Mouse (Mus musculus): ENCODE data around the gene Batf3. TPM values are rescaled to one million over a fixed set of nuclear protein-coding genes. Genes with fewer than 3 reads are reported as not detected.

Batf3 gene
- polyA plus RNA-seq, 1 experiment: 3.8 TPM

- 26% methylated on average over 8 of the region's 8 CpGs for WGBS
- no peak overlapping the region for H3K27ac ChIP-seq (ENCODE audit: control insufficient read depth, insufficient read depth, low read depth, low read length, poor library complexity)
- no peak overlapping the region for H3K4me3 ChIP-seq (replicated peaks; ENCODE audit: control insufficient read depth, low read depth, low read length)
- peaks cover 4% of the 10 kb centered on the region; the same call in 1 of the 2 replicates for H3K4me1 ChIP-seq (ENCODE audit: control insufficient read depth, insufficient read depth, low read length)
- no peak for TF ChIP-seq POLR2A (IDR thresholded peaks at IDR 0.05; ENCODE audit: borderline replicate concordance, control insufficient read depth, low read depth, low read length)
- no peak for TF ChIP-seq CTCF (IDR thresholded peaks at IDR 0.05; ENCODE audit: control insufficient read depth, insufficient read depth, low read length)
These were observed 53.4 kb downstream of the Batf3 start for GRCm38 (mm10) chr1:191150924-191151605.

- TF ChIP-seq POLR2A (IDR thresholded peaks at IDR 0.05; ENCODE audit: borderline replicate concordance, control insufficient read depth, low read depth, low read length): no peak
- peak; percentile 71 for TF ChIP-seq CTCF (IDR thresholded peaks at IDR 0.05; ENCODE audit: control insufficient read depth, insufficient read depth, low read length)
- no peak overlapping the region for H3K27ac ChIP-seq (ENCODE audit: control insufficient read depth, insufficient read depth, low read depth, low read length, poor library complexity)
- no peak overlapping the region for H3K4me3 ChIP-seq (replicated peaks; ENCODE audit: control insufficient read depth, low read depth, low read length)
- WGBS: 12% methylated on average over 4 of the region's 4 CpGs
- peaks cover 4% of the 10 kb centered on the region; the same call in 1 of the 2 replicates for H3K4me1 ChIP-seq (ENCODE audit: control insufficient read depth, insufficient read depth, low read length)
These were observed 55.4 kb downstream of the Batf3 start for GRCm38 (mm10) chr1:191153052-191153451.

GRCm38 (mm10) chr1:191154314-191154713, 56.7 kb downstream of the Batf3 start:
- WGBS: 43% methylated on average over 3 of the region's 3 CpGs
- Histone ChIP-seq H3K4me1 (ENCODE audit: control insufficient read depth, insufficient read depth, low read length) (peaks cover 4% of the 10 kb centered on the region; the same call in 1 of the 2 replicates), H3K27ac (ENCODE audit: control insufficient read depth, insufficient read depth, low read depth, low read length, poor library complexity) (no peak overlapping the region), H3K4me3 (replicated peaks; ENCODE audit: control insufficient read depth, low read depth, low read length) (no peak overlapping the region)
- no peak for TF ChIP-seq CTCF (IDR thresholded peaks at IDR 0.05; ENCODE audit: control insufficient read depth, insufficient read depth, low read length)
- TF ChIP-seq POLR2A (IDR thresholded peaks at IDR 0.05; ENCODE audit: borderline replicate concordance, control insufficient read depth, low read depth, low read length): no peak

Other genes with a start within 250 kb of the Batf3 start
- 4.9 and 8.9 TPM in 2 replicates for gene Rps6kc1, start 186.1 kb upstream of the Batf3 start, polyA plus RNA-seq (2011; ENCODE audit: insufficient read depth, insufficient read length, low replicate concordance, missing spikeins)
- gene Angel2, start 172.7 kb upstream of the Batf3 start, polyA plus RNA-seq (2011; ENCODE audit: insufficient read depth, insufficient read length, low replicate concordance, missing spikeins): 14.3 and 28.3 TPM in 2 replicates
- not detected in 2 replicates for gene Vash2, start 118.6 kb upstream of the Batf3 start, polyA plus RNA-seq (2011; ENCODE audit: insufficient read depth, insufficient read length, low replicate concordance, missing spikeins)
- 5.2 and 5.7 TPM in 2 replicates for gene Flvcr1, start 71.7 kb upstream of the Batf3 start, polyA plus RNA-seq (2011; ENCODE audit: insufficient read depth, insufficient read length, low replicate concordance, missing spikeins)
- gene Spata45, start 61.2 kb upstream of the Batf3 start, polyA plus RNA-seq (2011; ENCODE audit: insufficient read depth, insufficient read length, low replicate concordance, missing spikeins): not detected in 2 replicates
- 11.1 and 29.6 TPM in 2 replicates for gene Tatdn3, start 34.9 kb upstream of the Batf3 start, polyA plus RNA-seq (2011; ENCODE audit: insufficient read depth, insufficient read length, low replicate concordance, missing spikeins)
- gene Nsl1, start 34.8 kb upstream of the Batf3 start, polyA plus RNA-seq (2011; ENCODE audit: insufficient read depth, insufficient read length, low replicate concordance, missing spikeins): 5.5 and 10.6 TPM in 2 replicates
- not detected in 2 replicates for gene Fam71a, start 67.0 kb downstream of the Batf3 start, polyA plus RNA-seq (2011; ENCODE audit: insufficient read depth, insufficient read length, low replicate concordance, missing spikeins)
- gene Atf3, start 120.2 kb downstream of the Batf3 start, polyA plus RNA-seq (2011; ENCODE audit: insufficient read depth, insufficient read length, low replicate concordance, missing spikeins): 8.4 TPM in 1 of 2 replicates, not detected in the other
- gene Nenf, start 220.3 kb downstream of the Batf3 start, polyA plus RNA-seq (2011; ENCODE audit: insufficient read depth, insufficient read length, low replicate concordance, missing spikeins): 59.5 and 79.3 TPM in 2 replicates
- 4.9 and 8.3 TPM in 2 replicates for gene Tmem206, start 228.1 kb downstream of the Batf3 start, polyA plus RNA-seq (2011; ENCODE audit: insufficient read depth, insufficient read length, low replicate concordance, missing spikeins)